Mouse (Mus musculus) fibroblast of lung, adult 2 months (primary cell): ENCODE results near the gene Nudt3.

Source experiments
- DNase-seq: peaks from one replicate; pipeline ENCODE4 v3.0.0-alpha.2; 2011; ENCODE audit warnings: low read depth

Nudt3 gene

GRCm38 (mm10) chr17:27547253-27547868 is 75.9 kb downstream of the Nudt3 start:
- DNase-seq, result peak; percentile 77

GRCm38 (mm10) chr17:27546574-27547085 is 76.7 kb downstream of the Nudt3 start:
- DNase-seq, result no peak

GRCm38 (mm10) chr17:27545991-27546390 is 77.3 kb downstream of the Nudt3 start:
- DNase-seq, result no peak

- no peak for DNase-seq
Observed at GRCm38 (mm10) chr17:27544551-27544950, 78.7 kb downstream of the Nudt3 start.

- no peak for DNase-seq
Observed at GRCm38 (mm10) chr17:27541984-27542383, 81.3 kb downstream of the Nudt3 start.

GRCm38 (mm10) chr17:27541261-27541660 is 82.0 kb downstream of the Nudt3 start:
- DNase-seq, result no peak

GRCm38 (mm10) chr17:27534718-27535117 is 88.6 kb downstream of the Nudt3 start:
- DNase-seq, result peak; percentile 53

DNA sequence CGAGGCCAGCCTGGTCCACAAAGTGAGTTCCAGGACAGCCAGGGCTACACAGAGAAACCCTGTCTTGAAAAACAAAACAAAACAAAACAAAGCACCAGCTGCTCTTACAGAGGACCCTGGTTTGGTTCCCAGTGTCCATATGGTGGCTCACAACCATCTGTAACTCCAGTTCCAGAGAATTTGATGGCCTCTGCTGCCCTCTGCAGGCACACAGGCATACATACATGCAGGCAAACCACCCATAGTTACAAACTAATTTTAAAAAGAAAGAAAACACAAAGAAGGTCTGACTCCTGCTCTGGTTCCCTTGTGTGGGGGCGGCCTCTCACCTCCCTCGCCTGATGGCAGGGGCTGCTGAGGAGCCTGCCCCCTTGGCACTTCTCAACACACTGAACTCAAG is 89.9 kb downstream of the Nudt3 start:
- DNase-seq, result no peak

- DNase-seq, result no peak
Observed at GRCm38 (mm10) chr17:27532095-27532494, 91.2 kb downstream of the Nudt3 start.
